Mouse (Mus musculus): ENCODE measurements around the gene Zfp11.
A peak's percentile ranks its signal among the peaks of the same experiment; 100 is the strongest.
"Not testable (repeated sequence)": the region's sequence is repeated elsewhere in the genome, so short reads cannot be mapped to it uniquely, and the experiment has no call there.

Zfp11 gene

DNA sequence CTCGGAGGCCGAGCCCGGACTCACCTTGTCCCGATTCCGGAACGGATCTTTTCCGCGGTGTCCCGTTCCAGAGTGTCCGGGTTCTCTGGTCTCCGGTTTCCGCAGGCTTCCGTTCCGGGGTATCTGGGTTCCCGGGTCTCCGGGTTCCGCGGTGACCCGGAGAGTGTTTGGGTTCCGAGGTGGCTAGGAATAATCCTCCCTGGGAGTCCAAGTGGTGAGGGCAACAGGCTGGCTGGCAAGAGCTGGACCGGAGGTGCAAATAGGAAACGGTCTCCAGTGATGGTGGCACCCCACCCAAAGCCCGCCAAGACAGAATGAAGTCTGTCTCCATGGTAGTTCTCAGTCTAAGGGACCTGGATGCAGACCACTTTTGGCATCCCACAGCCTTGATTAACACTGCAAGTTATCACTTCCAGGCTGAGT, at the start of gene Zfp11:
TSS of gene Zfp11 (minus strand) at position 64 of the 423 bp plus-strand sequence.
- peak; percentile 74 to 87 for DNase-seq

DNA sequence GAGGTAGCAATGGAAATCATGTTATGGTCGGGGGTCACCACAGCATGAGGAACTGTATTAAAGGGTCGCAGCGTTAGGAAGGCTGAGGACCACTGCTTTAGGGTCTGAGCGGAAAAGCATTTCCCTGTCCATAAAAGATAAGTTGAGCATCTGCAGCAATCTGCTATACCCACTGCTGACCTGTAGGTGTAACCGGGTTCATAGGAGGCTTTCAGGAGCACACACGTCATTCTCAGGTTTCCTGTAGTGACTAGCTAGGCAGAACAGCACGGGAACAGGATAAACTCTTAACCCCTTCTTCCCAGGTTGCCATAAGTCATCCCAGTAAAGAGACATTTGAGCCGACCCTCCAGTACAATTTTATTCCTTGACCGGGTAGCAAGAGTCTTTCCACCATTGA, 47.1 kb upstream of the Zfp11 start:
- no peak for DNase-seq

DNA sequence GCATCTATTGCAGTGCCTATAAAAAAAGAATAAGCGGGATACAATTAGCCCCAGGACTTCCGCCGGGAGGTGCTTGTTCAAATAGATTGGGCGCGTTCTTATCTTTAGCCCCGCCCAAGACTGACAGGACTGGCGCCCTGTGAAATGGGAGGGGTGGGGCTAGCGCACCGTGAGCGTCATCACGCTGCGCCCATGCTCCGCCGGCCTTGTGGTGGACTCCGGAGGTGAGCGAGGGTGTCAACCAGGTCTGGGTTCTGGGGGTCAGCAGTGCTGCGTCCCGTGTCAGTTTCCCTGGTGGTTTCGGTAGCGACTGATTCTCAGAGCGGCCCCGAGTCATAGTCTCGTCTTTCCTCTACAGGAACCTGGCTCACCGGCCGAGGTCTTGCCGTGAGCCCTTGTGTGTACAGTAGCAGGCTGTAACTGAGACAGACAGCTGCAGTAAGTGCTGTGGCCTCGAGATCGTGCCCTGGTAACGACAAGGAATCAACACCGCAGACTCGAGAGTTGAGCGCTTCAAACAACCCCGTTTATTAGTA, 45.5 kb upstream of the Zfp11 start, which contains the start of gene Mrps17:
TSS of gene Mrps17 (plus strand) at position 172 of the 536 bp plus-strand sequence.
- DNase-seq = peak; percentile 94 to 95

DNA sequence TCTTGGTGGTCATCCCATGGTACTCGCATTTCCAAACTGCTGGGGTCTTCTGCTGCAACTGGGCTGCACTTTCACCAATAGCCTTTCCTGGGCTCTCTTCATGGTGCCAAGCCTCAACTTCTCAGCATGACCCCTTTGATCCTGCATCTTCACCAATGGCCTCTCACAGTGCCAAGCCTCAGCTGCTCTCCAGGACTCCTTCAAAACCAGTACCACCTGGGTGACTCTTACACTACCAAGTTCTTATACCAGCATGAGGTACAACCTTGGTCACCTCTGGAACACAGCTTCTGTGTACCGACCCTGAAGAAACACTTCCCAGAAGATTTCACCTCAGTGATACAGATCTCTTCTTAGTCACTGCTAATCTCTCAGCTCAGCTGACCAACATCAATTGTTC, 38.5 kb upstream of the Zfp11 start, which contains the start of gene Sept14:
TSS of gene Sept14 (minus strand) at position 101 of the 400 bp plus-strand sequence.
- DNase-seq = no peak

DNA sequence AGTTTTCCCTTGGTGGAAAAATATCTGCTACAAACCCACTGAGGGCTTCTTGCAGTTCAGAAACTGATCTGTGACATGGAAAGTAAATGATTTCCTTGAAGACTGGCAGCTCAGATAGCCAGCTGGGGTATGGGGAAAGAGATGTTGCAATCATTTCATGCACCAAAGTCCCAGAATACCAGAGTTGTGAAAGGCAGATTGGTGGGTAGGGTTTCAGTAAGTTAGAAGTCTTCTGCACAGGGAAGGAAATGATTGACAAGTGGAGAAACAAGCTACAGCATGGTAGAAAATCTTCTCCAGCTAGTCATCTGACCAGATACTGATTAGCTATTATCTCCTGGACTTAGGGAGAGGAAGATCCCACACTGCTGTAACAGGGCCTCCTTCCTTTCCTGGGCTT, 33.5 kb upstream of the Zfp11 start:
- DNase-seq = peak in 1 of 2 experiments; percentile 24

DNA sequence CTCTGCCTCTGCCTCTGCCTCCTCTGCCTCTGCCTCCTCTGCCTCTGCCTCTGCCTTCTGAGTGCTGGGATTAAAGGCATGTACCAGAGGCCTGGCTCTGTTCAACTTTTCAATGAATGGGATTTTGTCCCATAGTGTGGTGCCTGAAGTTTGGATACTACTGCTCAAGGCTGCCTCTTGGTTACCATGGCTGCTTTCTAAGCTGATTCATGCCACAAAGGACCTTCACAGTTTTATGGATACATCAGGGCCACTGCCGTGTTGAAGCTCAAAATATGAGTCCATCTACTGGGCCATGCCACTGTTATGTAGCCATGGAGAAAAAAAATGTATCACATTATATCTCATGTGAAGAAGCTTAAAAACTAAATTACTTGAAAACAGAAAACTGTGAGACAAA, 31.8 kb upstream of the Zfp11 start:
- no peak for DNase-seq

DNA sequence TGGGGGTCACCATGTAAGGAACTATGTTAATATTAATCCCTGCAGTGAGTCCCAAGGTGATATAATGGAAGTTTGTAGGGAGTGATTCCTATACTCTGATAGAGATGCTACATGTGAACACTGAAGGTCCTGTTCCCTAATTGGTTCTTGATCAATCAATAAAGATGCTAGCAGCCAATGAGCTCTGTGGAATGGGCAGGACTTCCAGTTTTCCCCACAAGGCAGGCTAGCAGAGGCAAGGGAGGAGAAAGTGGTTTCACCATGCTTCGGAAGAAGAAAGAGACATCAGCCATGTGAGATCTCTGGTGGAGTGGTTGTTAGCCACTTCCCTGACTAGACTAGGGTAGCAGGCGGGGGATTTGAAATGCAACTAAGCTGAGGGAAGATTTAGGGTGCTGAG, 30.6 kb upstream of the Zfp11 start:
- no peak for DNase-seq

DNA sequence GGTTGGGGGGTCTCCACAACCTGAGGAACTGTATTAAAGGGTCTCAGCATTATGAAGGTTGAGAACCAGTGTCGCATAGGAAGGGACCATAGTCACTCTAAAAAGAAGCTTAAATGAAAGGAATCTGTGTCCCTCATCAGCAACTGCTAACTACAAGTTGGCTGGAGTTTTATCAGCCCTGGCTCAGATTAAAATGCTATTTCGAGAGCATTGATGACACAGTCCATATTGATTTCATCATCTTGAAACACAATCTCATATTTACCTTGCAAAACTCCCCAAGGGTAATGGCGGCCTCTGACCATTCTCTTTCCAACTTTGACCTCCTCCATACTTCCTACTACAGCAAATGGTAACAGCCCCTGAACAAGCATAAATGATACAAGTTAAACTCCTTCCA, 20.6 kb upstream of the Zfp11 start:
- no peak for DNase-seq

DNA sequence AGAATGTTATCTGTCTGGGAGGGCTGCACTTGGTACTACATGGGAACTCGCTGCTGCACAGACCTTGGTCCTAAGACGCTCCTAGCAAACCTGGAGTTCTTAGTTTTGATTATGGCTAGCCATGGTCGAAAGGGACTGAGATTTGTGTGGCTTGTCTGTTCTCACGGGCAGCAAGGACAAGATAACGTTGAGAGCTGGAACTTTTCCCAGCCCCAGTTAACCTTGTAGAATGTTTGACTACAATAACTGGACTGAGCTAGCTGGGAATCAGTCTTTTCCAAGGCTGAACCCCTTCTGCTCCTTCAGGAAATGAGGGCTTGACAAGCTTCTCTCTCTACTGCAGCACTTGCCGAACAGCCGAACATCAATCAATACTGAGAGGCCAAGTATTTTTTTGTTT, 17.7 kb upstream of the Zfp11 start:
- peak; percentile 24 to 42 for DNase-seq

DNA sequence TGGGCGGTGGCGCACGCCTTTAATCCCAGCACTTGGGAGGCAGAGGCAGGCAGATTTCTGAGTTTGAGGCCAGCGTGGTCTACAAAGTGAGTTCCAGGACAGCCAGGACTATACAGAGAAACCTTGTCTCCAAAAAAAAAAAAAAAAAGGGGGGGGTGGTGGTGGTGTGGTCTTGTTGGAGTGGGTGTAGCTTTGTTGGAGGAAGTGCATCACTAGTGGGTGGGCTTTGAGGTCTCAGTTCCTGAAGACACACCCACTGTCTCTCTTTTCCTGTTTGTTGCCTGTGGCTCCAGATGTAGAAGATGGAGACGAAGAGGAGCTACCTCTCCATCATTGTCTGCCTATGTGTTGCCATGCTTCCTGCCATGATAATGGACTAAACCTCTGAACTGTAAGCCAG, 15.2 kb upstream of the Zfp11 start:
- not testable (repeated sequence) for DNase-seq

DNA sequence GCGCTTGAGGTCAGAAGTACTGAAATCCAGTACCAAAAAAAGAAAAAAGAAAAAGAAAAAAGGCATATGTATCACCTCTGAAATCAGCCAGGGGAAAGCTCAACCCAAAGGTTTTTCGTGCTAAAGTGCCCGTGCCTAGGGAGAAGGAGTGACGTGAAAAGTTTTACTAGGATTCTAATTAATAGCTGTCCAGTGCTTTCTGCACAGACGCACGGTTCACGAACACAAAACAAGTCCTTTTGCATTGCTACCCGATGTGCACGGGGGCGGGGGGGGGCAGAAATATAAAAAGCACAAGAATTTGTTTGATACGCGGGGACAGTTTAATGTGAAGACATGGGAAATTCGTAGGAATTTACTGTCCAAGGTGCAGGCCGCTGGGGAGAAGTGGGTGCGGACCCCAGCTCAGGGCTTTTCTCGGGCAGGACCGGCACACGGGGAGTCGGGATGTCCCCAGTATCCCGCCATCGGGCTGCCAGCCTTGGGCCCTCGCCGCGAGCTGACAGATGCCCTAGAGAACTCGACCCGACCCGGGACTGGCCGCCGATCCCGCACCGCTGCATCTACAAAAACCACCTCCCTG, 355 bp downstream of the Zfp11 start:
- peak in 1 of 2 experiments; percentile 9 for DNase-seq

DNA sequence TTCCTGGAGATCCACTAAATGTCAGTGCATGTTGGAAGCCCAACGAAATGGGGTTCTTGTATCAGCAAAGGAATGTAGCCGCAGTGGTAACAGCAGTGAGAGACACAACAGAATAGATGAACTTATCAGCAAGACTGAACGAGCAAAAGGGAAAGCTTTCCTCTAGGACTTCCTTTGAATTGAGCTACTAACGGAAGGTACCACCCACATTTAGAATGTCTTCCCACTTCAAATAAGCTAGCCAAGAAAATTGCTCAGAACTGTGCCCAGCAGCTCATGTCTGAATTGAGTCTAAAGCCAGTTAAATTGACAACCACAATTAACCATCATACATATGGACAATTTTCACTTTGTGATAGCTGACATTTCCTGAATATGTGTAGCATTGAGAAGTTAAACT, 2.0 kb downstream of the Zfp11 start:
- no peak for DNase-seq

DNA sequence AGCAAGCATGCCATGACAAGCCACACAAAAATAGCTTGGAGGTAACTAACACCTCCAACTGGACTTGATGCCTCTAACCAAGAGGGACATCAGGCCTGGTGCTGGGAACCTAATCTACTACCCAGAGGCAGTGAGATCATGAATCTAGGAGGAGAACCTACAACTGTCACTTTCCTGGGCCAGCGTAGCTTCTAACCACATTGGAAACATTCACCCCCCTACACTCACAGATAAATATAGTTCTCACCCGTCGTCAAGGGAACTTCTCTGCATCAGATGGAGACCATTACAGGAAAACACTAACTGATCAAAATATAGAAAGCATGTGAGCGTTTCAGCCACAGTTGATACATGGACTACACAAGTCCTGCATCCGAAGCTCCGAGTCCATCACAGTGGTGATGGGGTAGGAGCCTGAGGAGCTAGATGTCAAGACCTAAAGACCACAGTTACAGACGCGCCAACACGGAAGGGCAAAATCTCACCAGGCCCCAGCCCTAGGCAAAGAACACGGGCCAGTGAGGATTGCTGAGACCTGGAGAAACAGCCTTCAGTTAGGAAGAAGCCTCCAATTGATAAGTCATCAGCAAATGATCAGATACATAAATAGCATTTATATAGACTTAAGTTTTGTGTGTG, 3.5 kb downstream of the Zfp11 start:
- no peak for DNase-seq

DNA sequence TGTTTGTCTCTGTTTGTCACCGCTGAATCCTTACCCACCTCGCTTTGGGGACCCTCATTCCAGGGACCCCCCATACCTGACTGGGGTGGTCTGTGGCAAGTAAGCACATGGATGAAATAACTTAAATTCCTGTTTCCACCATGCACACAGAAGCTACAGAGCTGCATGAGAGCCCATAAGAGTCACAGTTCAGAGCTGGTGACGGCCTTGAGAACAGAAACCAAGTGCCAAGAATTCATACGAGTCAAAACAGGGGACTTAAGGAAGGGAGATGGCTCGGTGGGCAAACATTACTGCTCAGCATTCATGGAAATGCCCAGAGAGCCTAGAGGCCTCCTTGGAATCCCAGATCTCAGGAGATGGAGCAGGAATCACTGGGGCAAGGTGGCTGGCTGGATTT, 5.8 kb downstream of the Zfp11 start:
- no peak for DNase-seq

DNA sequence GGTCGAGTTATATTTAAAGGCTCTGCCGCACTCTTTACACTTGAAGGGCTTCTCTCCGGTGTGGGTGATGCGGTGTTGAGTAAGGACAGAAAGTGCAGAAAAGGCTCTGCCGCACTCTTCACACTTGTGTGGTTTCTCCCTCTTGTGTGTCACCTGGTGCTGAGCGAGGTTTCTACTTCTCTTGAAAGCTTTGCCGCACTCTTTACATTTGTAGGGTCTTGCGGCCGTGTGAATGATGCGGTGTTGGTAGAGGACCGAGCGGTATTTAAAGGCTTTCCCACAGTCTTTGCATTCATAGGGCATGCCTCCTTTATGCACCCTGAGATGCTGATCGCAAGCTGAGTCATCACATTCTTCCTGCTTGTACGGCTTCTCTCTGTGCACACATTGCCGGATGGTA, 12.0 kb downstream of the Zfp11 start:
- no peak for DNase-seq

DNA sequence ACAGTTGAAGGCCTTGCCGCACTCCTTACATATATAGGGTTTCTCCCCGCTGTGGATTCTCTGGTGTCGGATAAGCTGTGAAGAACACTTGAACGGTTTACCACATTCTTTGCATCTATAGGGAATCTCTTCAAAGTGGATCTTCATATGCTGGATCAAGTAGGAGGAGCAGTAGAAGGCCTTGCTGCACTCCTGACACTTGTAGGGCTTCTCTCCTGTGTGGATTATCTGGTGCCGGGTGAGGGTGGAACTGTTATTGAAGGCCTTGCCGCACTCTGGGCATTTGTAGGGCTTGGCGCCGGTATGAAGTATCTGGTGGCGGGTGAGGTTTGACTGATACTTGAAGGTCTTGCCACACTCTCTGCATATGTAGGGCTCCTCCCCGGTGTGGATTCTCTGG, 12.9 kb downstream of the Zfp11 start:
- DNase-seq = no peak

DNA sequence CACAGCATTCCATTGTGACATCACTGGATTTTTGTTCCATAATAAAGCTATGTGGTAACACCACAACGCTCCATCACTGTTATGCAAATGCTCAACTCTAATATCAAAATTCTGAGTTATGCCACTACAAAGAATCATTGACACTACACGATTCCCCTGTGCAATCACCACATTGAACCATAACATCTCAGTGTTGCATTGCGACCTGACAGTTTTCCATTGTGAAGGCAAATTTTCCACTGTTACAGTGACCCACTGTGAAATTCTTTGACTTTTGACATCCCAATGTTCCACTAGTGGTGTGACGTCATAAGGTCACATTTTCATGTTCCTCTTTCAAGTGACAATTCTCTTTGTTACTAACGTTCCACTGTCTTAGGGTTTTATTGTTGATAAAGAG, 19.0 kb downstream of the Zfp11 start:
- no peak for DNase-seq

DNA sequence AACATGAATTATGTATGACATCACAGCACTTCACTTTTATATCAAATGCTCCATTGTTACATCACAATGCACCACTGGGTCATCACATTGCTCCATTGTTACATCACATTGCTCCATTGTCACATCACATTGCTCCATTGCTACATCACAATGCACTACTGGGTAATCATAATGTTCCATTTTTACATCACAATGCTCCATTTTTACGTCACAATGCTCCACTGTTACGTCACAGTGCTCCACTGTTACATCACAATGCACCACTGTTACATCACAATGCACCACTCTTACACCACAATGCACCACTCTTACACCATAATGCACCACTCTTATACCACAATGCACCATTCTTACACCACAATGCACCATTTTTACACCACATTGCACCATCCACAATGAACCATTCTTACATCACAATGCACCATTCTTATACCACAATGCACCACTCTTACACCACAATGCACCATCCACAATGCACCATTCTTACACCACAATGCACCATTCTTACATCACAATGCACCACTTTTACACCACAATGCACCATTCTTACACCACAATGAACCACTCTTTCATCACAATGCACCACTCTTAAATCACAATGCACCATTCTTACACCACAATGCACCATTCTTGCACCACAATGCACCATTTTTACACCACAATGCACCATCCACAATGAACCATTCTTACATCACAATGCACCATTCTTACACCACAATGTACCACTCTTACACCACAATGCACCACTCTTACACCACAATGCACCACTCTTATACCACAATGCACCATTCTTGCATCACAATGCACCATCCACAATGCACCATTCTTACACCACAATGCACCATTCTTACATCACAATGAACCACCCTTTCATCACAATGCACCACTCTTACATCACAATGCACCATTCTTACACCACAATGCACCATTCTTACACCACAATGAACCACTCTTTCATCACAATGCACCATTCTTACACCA, 37.3 kb downstream of the Zfp11 start:
- not testable (repeated sequence) for DNase-seq

DNA sequence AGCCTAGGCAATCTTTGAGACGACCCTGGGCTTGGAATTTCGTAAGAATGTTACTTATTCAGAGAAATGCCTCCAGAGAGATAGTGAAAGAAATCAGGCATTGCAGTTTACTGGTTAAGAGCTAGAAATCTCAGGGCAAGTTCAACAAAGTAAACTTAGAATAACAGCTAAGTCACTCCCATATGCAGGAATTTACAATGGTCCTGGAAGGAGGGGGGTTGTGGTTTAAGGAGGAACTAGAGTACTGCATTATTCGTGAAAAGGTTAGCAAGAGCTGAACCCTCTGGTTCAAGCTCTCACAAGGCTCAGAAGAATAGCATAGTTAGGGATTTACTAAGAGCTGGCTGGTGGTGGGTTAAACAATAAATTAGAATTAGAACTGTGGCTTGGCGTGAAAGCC, 43.3 kb downstream of the Zfp11 start:
- peak in 1 of 2 experiments; percentile 38 for DNase-seq

DNA sequence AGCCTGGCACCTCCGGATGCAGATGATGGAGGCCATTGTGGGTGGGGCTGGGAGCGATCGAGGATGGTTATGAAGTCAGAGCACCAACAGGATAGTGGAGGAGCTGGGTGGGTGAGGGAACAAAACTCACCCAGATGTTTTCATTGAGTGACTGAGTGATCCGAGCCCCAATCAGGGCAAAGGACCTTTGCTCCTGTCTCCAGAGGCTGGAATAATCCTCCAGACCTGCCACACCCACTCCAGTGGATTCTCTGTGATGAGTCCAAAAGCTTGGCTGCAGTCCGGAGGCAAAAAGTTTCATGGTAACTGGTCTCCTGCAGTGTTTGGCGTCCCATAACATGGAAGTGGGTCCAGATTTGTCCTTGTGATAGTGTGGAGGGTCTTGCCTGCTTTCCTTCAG, 43.8 kb downstream of the Zfp11 start:
- peak; percentile 31 to 64 for DNase-seq

DNA sequence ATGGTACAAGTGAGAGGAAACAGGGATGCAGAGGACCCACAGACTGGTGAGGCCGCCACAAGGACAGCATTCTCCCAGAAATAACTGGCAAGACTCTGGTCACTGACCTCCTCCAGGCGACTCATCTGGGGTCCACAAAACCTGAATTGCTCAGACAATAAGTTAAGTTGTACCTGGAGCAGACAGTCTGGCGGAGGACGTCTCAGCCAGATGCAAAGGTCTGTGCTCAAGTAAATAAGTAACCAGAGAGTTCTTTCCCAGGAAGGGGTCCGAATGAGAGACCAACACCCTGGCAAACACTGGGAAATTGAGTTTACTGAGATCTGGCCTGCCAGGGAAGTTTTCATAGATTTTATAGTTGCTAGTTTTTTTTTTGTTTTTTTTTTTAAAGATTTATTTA, 48.5 kb downstream of the Zfp11 start:
- DNase-seq = peak; percentile 35 to 40

DNA sequence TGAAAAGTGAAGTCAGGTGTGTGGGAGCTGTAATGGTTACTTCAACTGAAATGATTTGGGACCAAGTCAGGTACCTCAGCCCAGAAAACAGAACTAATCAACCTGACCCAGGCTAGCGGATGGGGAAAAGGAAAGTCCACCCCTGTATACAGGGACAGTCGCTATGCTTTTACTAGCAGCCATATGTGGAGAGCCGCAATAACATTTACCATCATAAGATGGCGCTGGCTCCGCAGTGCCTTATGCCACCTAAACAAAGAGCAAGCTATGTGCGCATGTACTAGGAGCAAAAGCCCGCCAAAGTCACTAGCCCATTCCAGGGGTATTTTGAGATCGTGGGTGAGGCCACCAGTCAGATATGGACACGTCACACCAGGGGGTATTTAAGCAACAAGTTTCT, 49.3 kb downstream of the Zfp11 start:
- not testable (repeated sequence) for DNase-seq

DNA sequence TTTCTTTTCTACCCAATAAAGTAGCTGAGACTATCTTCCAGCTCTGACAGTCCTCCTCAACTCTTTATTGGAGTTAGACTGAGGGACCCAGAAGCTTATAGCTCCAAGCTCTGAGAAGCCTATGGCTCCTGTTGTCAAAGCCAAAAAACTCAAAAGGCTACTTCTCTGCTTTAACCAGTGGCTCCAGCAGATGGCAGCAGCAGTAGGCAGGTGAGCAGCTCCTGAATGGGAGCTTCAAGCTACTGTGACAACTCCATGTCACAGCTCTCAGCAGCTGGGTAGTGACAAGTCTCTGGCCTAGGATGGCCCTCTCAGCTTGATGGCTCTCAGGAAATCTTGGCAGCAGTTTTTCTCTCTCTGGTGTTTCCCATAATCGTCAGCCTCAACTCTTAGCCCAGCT, 58.8 kb downstream of the Zfp11 start:
- DNase-seq = peak; percentile 68 to 86

Measured in kidney, adult 8-10 months (tissue).